Mouse (Mus musculus): ENCODE measurements around the gene Cabp4. TPM values are rescaled to one million over a fixed set of nuclear protein-coding genes. Genes with fewer than 3 reads are reported as not detected.

Cabp4 gene
- polyA plus RNA-seq, 1 experiment, result 0.17 TPM

DNA sequence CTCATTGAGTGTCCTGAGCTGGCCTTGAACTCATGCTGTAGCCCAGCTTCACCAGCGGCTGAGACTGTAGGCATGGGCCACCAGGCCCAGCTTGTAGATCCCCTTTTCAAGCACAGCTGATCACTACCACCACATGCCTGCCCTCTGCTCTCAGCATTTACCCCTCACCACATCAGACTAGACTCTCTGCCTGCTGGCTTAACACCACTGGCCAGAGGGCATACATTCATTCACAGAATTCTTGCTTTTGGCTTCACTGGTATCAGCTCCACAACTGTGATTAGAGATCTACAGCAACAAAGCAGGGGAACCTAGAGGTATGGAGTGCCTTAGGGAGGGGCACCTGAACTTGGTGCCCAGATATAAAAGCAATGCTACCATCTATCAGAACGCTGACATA lies 23.3 kb downstream of the Cabp4 start:
- TF ChIP-seq POLR2A (IDR thresholded peaks at IDR 0.05; ENCODE audit: extremely low read depth, insufficient read depth, low read length), result no peak
- TF ChIP-seq CTCF (IDR thresholded peaks at IDR 0.05; ENCODE audit: extremely low read depth, insufficient read depth, low read length), result no peak
- Histone ChIP-seq H3K4me3 (ENCODE audit: insufficient read depth, low read length) (no peak overlapping the region), H3K27ac (ENCODE audit: insufficient read depth, low read length) (no peak overlapping the region), H3K4me1 (ENCODE audit: control insufficient read depth, insufficient read depth, low read length) (peaks cover 5% of the 10 kb centered on the region)

DNA sequence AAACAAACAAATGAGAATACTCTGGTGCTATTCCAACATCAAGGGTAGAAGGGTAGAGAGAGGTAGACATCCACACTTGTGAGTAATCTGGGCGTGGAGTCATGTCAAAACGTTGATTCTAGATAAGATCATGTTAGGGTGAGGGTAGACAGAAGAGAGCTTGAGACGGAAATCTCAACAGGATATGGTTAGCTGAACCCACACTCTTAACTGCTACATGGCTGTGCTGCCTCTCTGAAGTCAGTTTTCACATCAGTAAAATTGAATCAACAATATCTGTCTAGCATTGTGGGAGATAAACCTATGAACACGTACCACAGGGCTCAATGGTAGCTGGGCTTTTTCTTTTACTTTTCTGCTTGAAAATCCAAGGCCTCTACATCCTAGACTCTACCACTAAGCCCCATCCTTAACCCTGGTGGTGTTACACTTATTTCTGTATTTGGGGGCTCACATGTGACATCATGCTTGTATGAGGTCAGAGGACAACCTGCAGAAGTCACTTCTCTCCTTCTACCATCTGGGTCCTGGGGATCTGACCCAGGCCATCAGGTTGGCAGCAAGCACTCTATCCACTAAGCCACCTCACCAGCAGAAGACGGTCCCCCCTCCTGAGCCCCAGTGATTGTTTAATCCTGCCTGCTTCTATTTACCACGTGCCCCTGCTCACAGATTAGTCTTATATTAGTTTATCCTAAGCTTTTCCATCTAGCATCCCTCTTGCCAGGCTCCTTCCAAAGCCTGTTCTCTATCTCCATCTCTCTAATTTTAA lies 23.9 kb downstream of the Cabp4 start:
- no peak for TF ChIP-seq POLR2A (IDR thresholded peaks at IDR 0.05; ENCODE audit: extremely low read depth, insufficient read depth, low read length)
- no peak for TF ChIP-seq CTCF (IDR thresholded peaks at IDR 0.05; ENCODE audit: extremely low read depth, insufficient read depth, low read length)
- no peak overlapping the region for H3K27ac ChIP-seq (ENCODE audit: insufficient read depth, low read length)
- H3K4me3 ChIP-seq (ENCODE audit: insufficient read depth, low read length), result no peak overlapping the region
- H3K4me1 ChIP-seq (ENCODE audit: control insufficient read depth, insufficient read depth, low read length), result peaks cover 5% of the 10 kb centered on the region

DNA sequence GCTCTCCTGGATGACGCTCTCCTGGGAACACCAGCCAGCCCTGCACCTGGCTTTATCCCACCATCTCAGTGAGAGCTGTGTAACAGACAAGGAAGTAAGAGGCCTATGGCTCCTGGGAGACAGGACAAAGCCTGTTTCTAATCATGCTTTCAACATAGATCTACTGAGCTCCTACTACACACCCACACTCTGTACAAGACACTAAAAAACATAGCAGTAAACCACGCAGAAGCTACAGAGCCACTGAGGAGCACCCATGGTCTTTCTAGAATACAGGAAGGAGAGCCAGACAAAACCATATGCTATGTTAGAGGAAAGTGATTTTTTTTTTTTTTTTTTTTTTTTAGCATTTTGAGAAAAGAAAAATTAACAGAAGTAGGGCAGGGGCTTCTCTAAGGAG lies 25.5 kb downstream of the Cabp4 start:
- Histone ChIP-seq H3K4me1 (ENCODE audit: control insufficient read depth, insufficient read depth, low read length) (peaks cover 5% of the 10 kb centered on the region), H3K4me3 (ENCODE audit: insufficient read depth, low read length) (no peak overlapping the region), H3K27ac (ENCODE audit: insufficient read depth, low read length) (no peak overlapping the region)
- TF ChIP-seq POLR2A (IDR thresholded peaks at IDR 0.05; ENCODE audit: extremely low read depth, insufficient read depth, low read length) (no peak), CTCF (IDR thresholded peaks at IDR 0.05; ENCODE audit: extremely low read depth, insufficient read depth, low read length) (no peak)

DNA sequence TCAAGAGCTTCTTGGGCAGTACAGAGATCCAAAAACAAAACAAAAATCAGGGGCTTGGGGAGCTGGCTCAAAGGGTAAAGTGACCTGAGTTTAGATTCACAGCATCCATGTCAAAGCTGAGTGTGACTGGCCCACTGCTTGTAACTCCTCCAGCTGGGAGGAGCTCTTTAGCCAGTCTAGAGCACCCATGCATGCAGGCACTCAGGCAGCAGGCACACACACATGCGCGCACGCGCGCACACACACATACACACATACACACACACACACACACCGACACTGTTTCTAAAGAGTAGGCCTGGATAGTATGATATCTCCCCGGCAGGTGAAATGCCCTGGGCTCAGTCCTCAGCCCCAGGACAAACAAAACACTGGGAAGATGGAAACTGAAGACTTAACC lies 26.8 kb downstream of the Cabp4 start:
- Histone ChIP-seq H3K27ac (ENCODE audit: insufficient read depth, low read length) (no peak overlapping the region), H3K4me3 (ENCODE audit: insufficient read depth, low read length) (no peak overlapping the region), H3K4me1 (ENCODE audit: control insufficient read depth, insufficient read depth, low read length) (peaks cover 7% of the 10 kb centered on the region)
- TF ChIP-seq POLR2A (IDR thresholded peaks at IDR 0.05; ENCODE audit: extremely low read depth, insufficient read depth, low read length) (no peak), CTCF (IDR thresholded peaks at IDR 0.05; ENCODE audit: extremely low read depth, insufficient read depth, low read length) (no peak)

DNA sequence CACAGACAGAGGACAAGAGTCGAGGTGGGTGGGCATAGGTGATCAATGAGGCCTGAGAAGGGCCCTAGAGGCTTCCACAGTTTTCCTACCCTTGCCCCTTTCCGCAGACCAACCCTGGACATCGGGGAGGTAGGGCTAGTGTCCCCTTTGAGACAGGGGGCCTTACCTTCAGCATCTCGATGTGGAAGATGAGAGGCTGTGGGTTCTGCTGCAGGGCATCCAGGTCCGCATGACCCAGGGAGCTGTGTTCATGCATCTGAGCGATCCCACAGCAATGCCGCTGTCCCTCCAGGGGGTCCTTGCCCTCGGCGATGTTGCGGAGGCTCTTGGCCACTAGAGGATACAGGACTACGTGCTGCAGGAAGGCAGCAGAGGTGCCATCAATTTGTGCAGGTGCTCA lies 28.0 kb downstream of the Cabp4 start:
- Histone ChIP-seq H3K4me3 (ENCODE audit: insufficient read depth, low read length) (no peak overlapping the region), H3K27ac (ENCODE audit: insufficient read depth, low read length) (no peak overlapping the region), H3K4me1 (ENCODE audit: control insufficient read depth, insufficient read depth, low read length) (peaks cover 7% of the 10 kb centered on the region)
- TF ChIP-seq POLR2A (IDR thresholded peaks at IDR 0.05; ENCODE audit: extremely low read depth, insufficient read depth, low read length), result no peak
- no peak for TF ChIP-seq CTCF (IDR thresholded peaks at IDR 0.05; ENCODE audit: extremely low read depth, insufficient read depth, low read length)

DNA sequence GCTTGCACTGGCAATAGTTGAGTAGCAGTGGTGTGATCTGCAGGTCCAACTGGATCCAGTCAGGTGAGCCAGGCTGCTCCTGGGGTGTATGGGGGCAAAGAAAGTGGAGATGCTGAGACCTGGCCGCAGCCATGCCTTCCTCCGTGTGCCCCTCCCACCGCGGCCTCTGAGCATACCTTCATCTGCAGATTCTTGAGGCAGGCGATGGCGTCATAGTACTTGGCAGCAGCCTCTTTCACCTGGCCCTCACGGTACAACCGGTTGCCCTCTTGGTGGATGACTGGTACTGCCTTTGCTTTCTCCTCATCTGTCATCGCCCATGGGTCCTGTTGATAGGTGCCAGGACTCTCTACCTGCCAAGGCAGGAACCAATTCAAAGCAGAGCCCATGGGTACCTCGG lies 28.7 kb downstream of the Cabp4 start:
- Histone ChIP-seq H3K27ac (ENCODE audit: insufficient read depth, low read length) (no peak overlapping the region), H3K4me3 (ENCODE audit: insufficient read depth, low read length) (no peak overlapping the region), H3K4me1 (ENCODE audit: control insufficient read depth, insufficient read depth, low read length) (peaks cover 3% of the 10 kb centered on the region; the same call in 1 of the 2 replicates)
- no peak for TF ChIP-seq CTCF (IDR thresholded peaks at IDR 0.05; ENCODE audit: extremely low read depth, insufficient read depth, low read length)
- TF ChIP-seq POLR2A (IDR thresholded peaks at IDR 0.05; ENCODE audit: extremely low read depth, insufficient read depth, low read length), result no peak

DNA sequence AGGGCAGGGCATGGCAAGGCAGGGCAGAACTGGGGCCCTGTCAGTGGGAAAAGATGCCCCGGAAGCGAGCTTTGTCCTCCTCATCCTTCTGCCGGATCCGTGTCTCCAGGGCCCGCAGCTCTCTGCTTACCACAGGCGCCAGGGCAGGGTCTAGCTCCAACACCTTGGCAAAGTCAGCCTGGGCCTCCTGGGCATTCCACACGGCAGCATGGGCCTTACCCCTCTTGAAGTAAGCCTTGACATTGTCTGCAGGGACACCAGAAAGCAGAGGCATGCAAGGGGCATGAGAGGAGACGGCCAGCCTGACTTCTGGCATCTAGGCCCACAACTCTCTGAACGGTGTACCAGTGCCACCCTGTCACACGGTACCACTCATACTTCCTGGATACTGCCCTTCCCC lies 29.3 kb downstream of the Cabp4 start:
- no peak overlapping the region for H3K27ac ChIP-seq (ENCODE audit: insufficient read depth, low read length)

DNA sequence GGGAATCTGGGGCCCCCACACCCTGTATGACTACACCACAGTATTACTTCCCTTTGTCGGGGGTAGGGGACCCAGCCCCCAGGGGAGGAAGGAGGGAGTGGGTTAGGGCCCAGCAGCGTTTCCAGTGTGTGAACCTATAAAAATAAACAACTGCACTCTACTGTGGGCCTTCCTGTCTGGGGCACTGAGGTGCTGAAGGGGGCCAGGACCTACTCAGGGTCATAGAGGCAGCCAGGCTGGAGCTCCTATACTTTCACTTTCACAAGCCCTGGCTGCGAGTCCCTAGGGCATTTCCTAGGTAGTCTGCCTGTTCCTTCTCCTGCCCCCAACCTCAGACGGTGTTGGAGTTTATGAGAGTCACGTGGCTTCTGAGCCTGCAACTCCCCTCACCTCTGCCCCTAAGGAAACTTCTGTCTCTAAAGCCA lies 30.0 kb downstream of the Cabp4 start:
- Histone ChIP-seq H3K4me1 (ENCODE audit: control insufficient read depth, insufficient read depth, low read length) (peaks cover 3% of the 10 kb centered on the region; the same call in 1 of the 2 replicates), H3K4me3 (ENCODE audit: insufficient read depth, low read length) (no peak overlapping the region), H3K27ac (ENCODE audit: insufficient read depth, low read length) (0 out of 2 replicates have a peak overlapping the region, but pooled peaks have one; percentile 30)
- no peak for TF ChIP-seq CTCF (IDR thresholded peaks at IDR 0.05; ENCODE audit: extremely low read depth, insufficient read depth, low read length)
- TF ChIP-seq POLR2A (IDR thresholded peaks at IDR 0.05; ENCODE audit: extremely low read depth, insufficient read depth, low read length), result no peak

More for the DNA sequence above, 29.3 kb downstream of the Cabp4 start:
- TF ChIP-seq POLR2A (IDR thresholded peaks at IDR 0.05; ENCODE audit: extremely low read depth, insufficient read depth, low read length) (no peak), CTCF (IDR thresholded peaks at IDR 0.05; ENCODE audit: extremely low read depth, insufficient read depth, low read length) (no peak)
- H3K4me3 ChIP-seq (ENCODE audit: insufficient read depth, low read length), result no peak overlapping the region
- peaks cover 3% of the 10 kb centered on the region; the same call in 1 of the 2 replicates for H3K4me1 ChIP-seq (ENCODE audit: control insufficient read depth, insufficient read depth, low read length)

DNA sequence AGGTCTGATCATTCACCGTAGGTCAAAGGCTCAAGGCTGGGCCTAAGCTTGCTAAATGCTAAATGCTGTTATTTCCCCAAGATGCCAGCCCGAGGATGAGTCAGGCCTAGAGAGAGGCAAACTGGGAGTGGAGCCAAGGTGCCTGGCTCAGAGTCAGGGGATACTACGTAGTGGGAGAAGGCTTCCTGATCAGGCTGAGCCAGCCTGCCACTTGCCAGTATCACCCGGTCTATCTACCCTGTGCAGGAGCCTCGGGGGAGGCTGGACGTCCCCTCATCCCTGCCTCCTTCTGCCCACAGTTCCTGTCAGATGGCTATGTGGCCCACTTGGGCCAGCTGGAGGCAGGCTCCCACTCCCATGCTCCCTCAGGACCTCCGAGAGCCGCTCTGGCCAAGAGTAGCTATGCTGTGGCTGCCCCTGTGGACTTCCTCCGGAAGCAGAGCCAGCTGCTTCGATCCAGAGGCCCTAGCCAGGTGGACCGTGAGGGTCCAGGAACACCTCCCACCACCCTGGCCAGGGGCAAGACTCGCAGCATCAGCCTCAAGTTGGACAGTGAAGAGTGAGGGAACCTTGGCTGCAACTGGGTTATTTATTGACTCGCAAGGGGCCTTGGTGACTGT lies 30.5 kb downstream of the Cabp4 start:
- H3K4me3 ChIP-seq (ENCODE audit: insufficient read depth, low read length), result no peak overlapping the region
- H3K27ac ChIP-seq (ENCODE audit: insufficient read depth, low read length), result 0 out of 2 replicates have a peak overlapping the region, but pooled peaks have one; percentile 30
- peaks cover 3% of the 10 kb centered on the region; the same call in 1 of the 2 replicates for H3K4me1 ChIP-seq (ENCODE audit: control insufficient read depth, insufficient read depth, low read length)
- no peak for TF ChIP-seq POLR2A (IDR thresholded peaks at IDR 0.05; ENCODE audit: extremely low read depth, insufficient read depth, low read length)
- TF ChIP-seq CTCF (IDR thresholded peaks at IDR 0.05; ENCODE audit: extremely low read depth, insufficient read depth, low read length), result no peak

Data from cortical plate, adult 2 months (tissue).